8 mouse cellular contexts compared by ENCODE assay signal in genomic region chr17:26951406-26951805, GRCm38 (mm10). TPM values are rescaled to one million over a fixed set of nuclear protein-coding genes. Genes with fewer than 3 reads are reported as not detected.
DNase-seq lines count a peak whose midpoint lies in the region; ATAC-seq and TF ChIP-seq lines count a peak whose summit lies in the region.

No protein-coding gene starts in this region.

- peak overlapping the region; percentile 41 for H3K4me3 ChIP-seq in forebrain, postnatal 0 days (ENCODE audit: low read depth, low read length)
- peak overlapping the region; percentile 74 for H3K4me3 ChIP-seq in hindbrain, embryonic 15.5 days
- peak overlapping the region; percentile 83 for H3K4me3 ChIP-seq in megakaryocyte, embryonic 14.5 days (replicated peaks)

- H3K9me3 ChIP-seq in forebrain, postnatal 0 days (ENCODE audit: low read length) = no peaks in the 10 kb centered on the region
- H3K9me3 ChIP-seq in hindbrain, embryonic 15.5 days = no peaks in the 10 kb centered on the region
- H3K9me3 ChIP-seq in megakaryocyte, embryonic 14.5 days = no peaks in the 10 kb centered on the region

- peak overlapping the region; percentile 74 for H3K4me2 ChIP-seq in forebrain, postnatal 0 days (ENCODE audit: low read depth)
- H3K4me2 ChIP-seq in hindbrain, embryonic 15.5 days = peak overlapping the region; percentile 85

- peak overlapping the region; percentile 66 for H3K27ac ChIP-seq in forebrain, postnatal 0 days (ENCODE audit: low read depth, low read length)
- peak overlapping the region; percentile 75 for H3K27ac ChIP-seq in hindbrain, embryonic 15.5 days (replicated peaks)

- TF ChIP-seq CTCF in forebrain, postnatal 0 days (IDR thresholded peaks at IDR 0.05; ENCODE audit: low read depth) = no peak

- ATAC-seq in CD4-positive, CD25-positive, alpha-beta regulatory T cell, adult 4 months = peak; percentile 58
- peak; percentile 74 for ATAC-seq in forebrain, postnatal 0 days
- ATAC-seq in hindbrain, embryonic 15.5 days (ENCODE audit: low FRiP score, low read depth) = peak; percentile 61

- intact Hi-C loops in left cerebral cortex, postnatal 10 days (cut with DNase I) = no loop called here

- DNase-seq in adrenal gland, postnatal 25 days = peak; percentile 70
- DNase-seq in forebrain, postnatal 0 days = peak; percentile 90
- peak; percentile 84 to 95 for DNase-seq in left cerebral cortex, postnatal 10 days (ENCODE audit: extremely low spot score in 1 of 2, low spot score in 2 of 2)
- DNase-seq in right cerebral cortex, postnatal 25 days = peak; percentile 82
- DNase-seq in adipocyte (ENCODE audit: low spot score) = no peak

- no peaks in the 10 kb centered on the region for H3K27me3 ChIP-seq in forebrain, postnatal 0 days (ENCODE audit: insufficient read depth, low read length)
- no peaks in the 10 kb centered on the region for H3K27me3 ChIP-seq in hindbrain, embryonic 15.5 days
- H3K27me3 ChIP-seq in megakaryocyte, embryonic 14.5 days (replicated peaks) = peaks cover 52% of the 10 kb centered on the region

- WGBS in forebrain, postnatal 0 days = 0% methylated on average over 10 of the region's 11 CpGs
- WGBS in hindbrain, embryonic 15.5 days = 1% methylated on average over 10 of the region's 11 CpGs

- peaks cover 43% of the 10 kb centered on the region for H3K4me1 ChIP-seq in forebrain, postnatal 0 days (ENCODE audit: insufficient read depth)
- H3K4me1 ChIP-seq in hindbrain, embryonic 15.5 days (replicated peaks) = peaks cover 68% of the 10 kb centered on the region
- H3K4me1 ChIP-seq in megakaryocyte, embryonic 14.5 days = peaks cover 81% of the 10 kb centered on the region

- peak overlapping the region; percentile 55 for H3K9ac ChIP-seq in forebrain, postnatal 0 days
- peak overlapping the region; percentile 44 for H3K9ac ChIP-seq in hindbrain, embryonic 15.5 days

- peaks cover 29% of the 10 kb centered on the region for H3K36me3 ChIP-seq in forebrain, postnatal 0 days (ENCODE audit: insufficient read depth)
- H3K36me3 ChIP-seq in hindbrain, embryonic 15.5 days = peaks cover 19% of the 10 kb centered on the region
- H3K36me3 ChIP-seq in megakaryocyte, embryonic 14.5 days (replicated peaks; ENCODE audit: low read length) = peaks cover 13% of the 10 kb centered on the region

RNA-seq across cellular contexts. Expression of gene Syngap1, which starts 10.4 kb away (rescaled TPM):
- not detected for polyA plus RNA-seq in CD4-positive, CD25-positive, alpha-beta regulatory T cell, adult 4 months (2017; shearing (Covaris generic))
- total RNA-seq in adrenal gland, postnatal 25 days (2021) = 25.9 and 26.7 TPM in 2 replicates
- 84.2 and 85.2 TPM in 2 replicates for total RNA-seq in forebrain, postnatal 0 days (2014; rRNA removed)
- polyA plus RNA-seq in forebrain, postnatal 0 days (2015; fragmentation: Nextera tagmentation; extraction: Ambion mirVana) = 3.1 and 5.0 TPM in 2 replicates
- polyA plus RNA-seq in hindbrain, embryonic 15.5 days (2015; fragmentation: Nextera tagmentation; extraction: Ambion mirVana) = 4.7 and 5.1 TPM in 2 replicates
- 100 to 1,000 TPM; 536 to 546 TPM for total RNA-seq in left cerebral cortex, postnatal 10 days (2021)
- polyA plus RNA-seq in megakaryocyte, embryonic 14.5 days (2012; ENCODE audit: insufficient read depth, low replicate concordance) = 3.0 and 4.4 TPM in 2 replicates

RNA-seq across cellular contexts. Expression of gene Cuta, which starts 12.0 kb away (rescaled TPM):
- polyA plus RNA-seq in CD4-positive, CD25-positive, alpha-beta regulatory T cell, adult 4 months (2017; shearing (Covaris generic)) = 100 to 1,000 TPM; 153 to 166 TPM
- 150 and 153 TPM in 2 replicates for total RNA-seq in adrenal gland, postnatal 25 days (2021)
- total RNA-seq in forebrain, postnatal 0 days (2014; rRNA removed) = 44.4 and 44.9 TPM in 2 replicates
- 147 and 158 TPM in 2 replicates for polyA plus RNA-seq in forebrain, postnatal 0 days (2015; fragmentation: Nextera tagmentation; extraction: Ambion mirVana)
- polyA plus RNA-seq in hindbrain, embryonic 15.5 days (2015; fragmentation: Nextera tagmentation; extraction: Ambion mirVana) = 134 and 138 TPM in 2 replicates
- 100 to 1,000 TPM; 105 to 107 TPM for total RNA-seq in left cerebral cortex, postnatal 10 days (2021)
- polyA plus RNA-seq in megakaryocyte, embryonic 14.5 days (2012; ENCODE audit: insufficient read depth, low replicate concordance) = 396 and 1,059 TPM in 2 replicates

RNA-seq across cellular contexts. Expression of gene Phf1, which starts 18.6 kb away (rescaled TPM):
- polyA plus RNA-seq in CD4-positive, CD25-positive, alpha-beta regulatory T cell, adult 4 months (2017; shearing (Covaris generic)) = 10 to 100 TPM; 11.1 to 12.1 TPM
- total RNA-seq in adrenal gland, postnatal 25 days (2021) = 29.8 and 44.1 TPM in 2 replicates
- 35.4 and 38.9 TPM in 2 replicates for total RNA-seq in forebrain, postnatal 0 days (2014; rRNA removed)
- 20.4 and 24.1 TPM in 2 replicates for polyA plus RNA-seq in forebrain, postnatal 0 days (2015; fragmentation: Nextera tagmentation; extraction: Ambion mirVana)
- 32.3 and 34.7 TPM in 2 replicates for polyA plus RNA-seq in hindbrain, embryonic 15.5 days (2015; fragmentation: Nextera tagmentation; extraction: Ambion mirVana)
- total RNA-seq in left cerebral cortex, postnatal 10 days (2021) = 10 to 100 TPM; 19.3 to 21.8 TPM
- 31.7 and 44.3 TPM in 2 replicates for polyA plus RNA-seq in megakaryocyte, embryonic 14.5 days (2012; ENCODE audit: insufficient read depth, low replicate concordance)

RNA-seq across cellular contexts. Expression of gene Zbtb9, which starts 21.6 kb away (rescaled TPM):
- polyA plus RNA-seq in CD4-positive, CD25-positive, alpha-beta regulatory T cell, adult 4 months (2017; shearing (Covaris generic)) = 10 to 100 TPM; 11.5 to 15.6 TPM
- total RNA-seq in adrenal gland, postnatal 25 days (2021) = 5.1 and 8.0 TPM in 2 replicates
- total RNA-seq in forebrain, postnatal 0 days (2014; rRNA removed) = 20.9 and 22.5 TPM in 2 replicates
- polyA plus RNA-seq in forebrain, postnatal 0 days (2015; fragmentation: Nextera tagmentation; extraction: Ambion mirVana) = 4.2 and 6.8 TPM in 2 replicates
- 14.6 and 14.7 TPM in 2 replicates for polyA plus RNA-seq in hindbrain, embryonic 15.5 days (2015; fragmentation: Nextera tagmentation; extraction: Ambion mirVana)
- total RNA-seq in left cerebral cortex, postnatal 10 days (2021) = 10 to 100 TPM; 14.6 to 16.0 TPM
- 2.3 and 4.1 TPM in 2 replicates for polyA plus RNA-seq in megakaryocyte, embryonic 14.5 days (2012; ENCODE audit: insufficient read depth, low replicate concordance)

RNA-seq across cellular contexts. Expression of gene Kifc5b, which starts 34.5 kb away (rescaled TPM):
- 1 to 10 TPM; 1.4 to 3.3 TPM for polyA plus RNA-seq in CD4-positive, CD25-positive, alpha-beta regulatory T cell, adult 4 months (2017; shearing (Covaris generic))
- total RNA-seq in adrenal gland, postnatal 25 days (2021) = 3.5 and 4.0 TPM in 2 replicates
- total RNA-seq in forebrain, postnatal 0 days (2014; rRNA removed) = 1.0 and 3.3 TPM in 2 replicates
- 0.74 and 1.5 TPM in 2 replicates for polyA plus RNA-seq in forebrain, postnatal 0 days (2015; fragmentation: Nextera tagmentation; extraction: Ambion mirVana)
- 3.4 and 3.7 TPM in 2 replicates for polyA plus RNA-seq in hindbrain, embryonic 15.5 days (2015; fragmentation: Nextera tagmentation; extraction: Ambion mirVana)
- 1 to 10 TPM; 3.1 to 3.2 TPM for total RNA-seq in left cerebral cortex, postnatal 10 days (2021)
- polyA plus RNA-seq in megakaryocyte, embryonic 14.5 days (2012; ENCODE audit: insufficient read depth, low replicate concordance) = 8.0 and 12.1 TPM in 2 replicates
